Mouse (Mus musculus) heart, embryonic 13.5 days (tissue): ENCODE measurements around the gene Rapgef3. TPM values are rescaled to one million over a fixed set of nuclear protein-coding genes. Genes with fewer than 3 reads are reported as not detected.

Experiments
- ATAC-seq: fragments of 200-750 bp; cut with Nextera tagmentation; 2 replicates; pipeline ENCODE4 v1.8.0; 2017; ENCODE audit warnings: moderate TSS enrichment; ENCODE audit not compliant: insufficient number of reproducible peaks, low FRiP score, low TSS enrichment; ENCODE audit errors: extremely low read depth
- H3K27ac ChIP-seq: fragments of 300-500 bp; sonication (generic); replicated peaks from 2 replicates; pipeline ENCODE4 v1.5.1; 2015; ENCODE audit warnings: moderate library complexity, mild to moderate bottlenecking, inconsistent platforms
- H3K27me3 ChIP-seq: fragments of 300-500 bp; sonication (generic); replicated peaks from 2 replicates; pipeline ENCODE4 v1.6.1; 2015; ENCODE audit warnings: mild to moderate bottlenecking, inconsistent platforms
- H3K36me3 ChIP-seq: fragments of 300-500 bp; sonication (generic); 2 replicates; pipeline ENCODE4 v1.6.1; 2015; ENCODE audit warnings: mild to moderate bottlenecking, inconsistent platforms
- H3K4me1 ChIP-seq: fragments of 300-500 bp; sonication (generic); 2 replicates; pipeline ENCODE4 v1.6.1; 2015; ENCODE audit warnings: inconsistent platforms
- H3K4me2 ChIP-seq: fragments of 300-500 bp; sonication (generic); 2 replicates; pipeline ENCODE4 v1.6.1; 2015; ENCODE audit warnings: inconsistent platforms, mild to moderate bottlenecking, moderate library complexity
- H3K4me3 ChIP-seq: fragments of 300-500 bp; sonication (generic); 2 replicates; pipeline ENCODE4 v1.5.1; 2015; ENCODE audit warnings: moderate library complexity, mild to moderate bottlenecking, inconsistent platforms
- H3K9ac ChIP-seq: fragments of 300-500 bp; sonication (generic); 2 replicates; pipeline ENCODE4 v1.6.1; 2015; ENCODE audit warnings: inconsistent platforms, mild to moderate bottlenecking, moderate library complexity
- H3K9me3 ChIP-seq: fragments of 300-500 bp; sonication (generic); 2 replicates; pipeline ENCODE4 v1.6.1; 2016; ENCODE audit warnings: inconsistent platforms
- WGBS: fragments of 180-500 bp; shearing (Covaris S2); methylation state at CpG from one replicate; pipeline ENCODE4 v1.1.7; 2015; ENCODE audit warnings: mixed read lengths; 5-methylcytosine and 5-hydroxymethylcytosine counted together
- polyA plus RNA-seq: library from polyadenylated mRNA; unstranded; fragments of >200 nt; fragmentation: Nextera tagmentation; extraction: Ambion mirVana; gene quantifications from 2 replicates; pipeline ENCODE4 v1.2.1, GENCODE M21; 2015

Gene Rapgef3
- polyA plus RNA-seq, 1 experiment from 2014 or later: 22.1 TPM

GRCm38 (mm10) chr15:97744930-97745329 is 22.8 kb downstream of the Rapgef3 start:
- Histone ChIP-seq H3K9me3 (no peaks in the 10 kb centered on the region), H3K27ac (0 out of 2 replicates have a peak overlapping the region, but pooled peaks have one; percentile 29), H3K9ac (peak overlapping the region; percentile 4; the same call in 1 of the 2 replicates), H3K36me3 (peaks cover 45% of the 10 kb centered on the region), H3K4me2 (no peak overlapping the region), H3K4me1 (peaks cover 78% of the 10 kb centered on the region), H3K4me3 (no peak overlapping the region), H3K27me3 (no peaks in the 10 kb centered on the region)
- ATAC-seq: no peak
- WGBS: 61% methylated on average over 10 of the region's 10 CpGs

DNA sequence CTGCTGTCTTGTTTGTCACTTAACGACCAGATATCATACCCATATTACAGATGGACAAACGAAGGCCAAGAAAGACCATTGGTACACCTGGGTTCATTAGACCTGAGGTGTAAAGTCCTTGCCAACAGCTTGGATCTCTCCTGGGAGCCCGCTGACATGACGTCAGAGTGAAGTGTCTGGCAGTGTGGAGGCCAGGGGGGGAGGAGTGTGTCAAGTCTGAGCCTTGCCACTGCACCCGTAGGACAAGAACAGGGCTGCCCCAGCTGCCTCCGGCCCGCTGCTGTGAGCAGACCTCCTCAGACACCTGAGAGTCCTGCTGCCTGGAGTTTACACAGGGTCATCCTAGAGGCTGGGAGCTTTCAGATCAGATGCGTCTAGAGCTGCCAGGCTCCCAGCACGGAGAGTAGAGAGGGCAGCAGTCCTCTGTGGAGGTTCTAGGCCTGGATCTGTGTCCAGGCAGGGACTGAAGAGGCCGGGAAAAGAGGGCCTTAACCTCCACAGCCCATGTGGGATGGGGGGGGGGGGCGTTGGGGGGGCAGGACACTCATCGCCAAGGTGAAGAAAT is 23.7 kb downstream of the Rapgef3 start:
- no peaks in the 10 kb centered on the region for H3K9me3 ChIP-seq
- no peak overlapping the region for H3K4me3 ChIP-seq
- no peaks in the 10 kb centered on the region for H3K27me3 ChIP-seq
- H3K9ac ChIP-seq: 0 out of 2 replicates have a peak overlapping the region, but pooled peaks have one; percentile 50
- peaks cover 69% of the 10 kb centered on the region for H3K4me1 ChIP-seq
- H3K36me3 ChIP-seq: peaks cover 40% of the 10 kb centered on the region
- WGBS: 43% methylated on average over 12 of the region's 12 CpGs
- no peak overlapping the region for H3K4me2 ChIP-seq
- H3K27ac ChIP-seq: peak overlapping the region; percentile 48; the same call in 1 of the 2 replicates
- ATAC-seq: 0 out of 2 replicates have a peak, but pooled peaks have one; percentile 8

GRCm38 (mm10) chr15:97743210-97743609 is 24.6 kb downstream of the Rapgef3 start:
- Histone ChIP-seq H3K27me3 (no peaks in the 10 kb centered on the region), H3K9ac (no peak overlapping the region), H3K4me2 (no peak overlapping the region), H3K9me3 (no peaks in the 10 kb centered on the region), H3K36me3 (peaks cover 34% of the 10 kb centered on the region), H3K4me3 (no peak overlapping the region), H3K27ac (no peak overlapping the region), H3K4me1 (peaks cover 61% of the 10 kb centered on the region)
- ATAC-seq: no peak
- WGBS: 81% methylated on average over 5 of the region's 5 CpGs

DNA sequence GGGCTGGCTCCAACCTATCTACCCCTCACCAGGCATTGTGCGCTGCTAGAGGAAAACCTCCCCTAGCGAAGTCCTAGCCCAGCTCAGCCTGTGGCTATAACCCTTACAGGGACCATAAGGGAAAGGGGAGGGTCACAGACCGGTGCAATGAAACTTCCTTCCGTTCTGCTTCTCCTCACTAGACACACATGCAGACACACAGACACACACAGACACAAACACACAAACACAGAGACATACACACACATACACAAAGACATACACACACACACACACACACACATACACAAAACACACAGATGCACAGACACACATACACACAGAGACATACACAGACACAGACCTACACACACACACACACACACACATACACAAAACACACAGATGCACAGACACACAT is 25.2 kb downstream of the Rapgef3 start:
- no peak for ATAC-seq
- WGBS: 36% methylated on average over 4 of the region's 4 CpGs
- H3K27ac ChIP-seq: peak overlapping the region; percentile 77
- H3K36me3 ChIP-seq: peaks cover 31% of the 10 kb centered on the region
- no peak overlapping the region for H3K4me3 ChIP-seq
- H3K4me2 ChIP-seq: no peak overlapping the region
- H3K9me3 ChIP-seq: no peaks in the 10 kb centered on the region
- peaks cover 55% of the 10 kb centered on the region for H3K4me1 ChIP-seq
- H3K9ac ChIP-seq: 0 out of 2 replicates have a peak overlapping the region, but pooled peaks have one; percentile 37
- H3K27me3 ChIP-seq: no peaks in the 10 kb centered on the region

GRCm38 (mm10) chr15:97742074-97742473 is 25.7 kb downstream of the Rapgef3 start:
- Histone ChIP-seq H3K4me1 (peaks cover 50% of the 10 kb centered on the region), H3K36me3 (peaks cover 27% of the 10 kb centered on the region), H3K4me2 (no peak overlapping the region), H3K27me3 (no peaks in the 10 kb centered on the region), H3K4me3 (no peak overlapping the region), H3K27ac (peak overlapping the region; percentile 77), H3K9me3 (no peaks in the 10 kb centered on the region), H3K9ac (0 out of 2 replicates have a peak overlapping the region, but pooled peaks have one; percentile 37)
- ATAC-seq: no peak
- WGBS: 32% methylated on average over 7 of the region's 7 CpGs

DNA sequence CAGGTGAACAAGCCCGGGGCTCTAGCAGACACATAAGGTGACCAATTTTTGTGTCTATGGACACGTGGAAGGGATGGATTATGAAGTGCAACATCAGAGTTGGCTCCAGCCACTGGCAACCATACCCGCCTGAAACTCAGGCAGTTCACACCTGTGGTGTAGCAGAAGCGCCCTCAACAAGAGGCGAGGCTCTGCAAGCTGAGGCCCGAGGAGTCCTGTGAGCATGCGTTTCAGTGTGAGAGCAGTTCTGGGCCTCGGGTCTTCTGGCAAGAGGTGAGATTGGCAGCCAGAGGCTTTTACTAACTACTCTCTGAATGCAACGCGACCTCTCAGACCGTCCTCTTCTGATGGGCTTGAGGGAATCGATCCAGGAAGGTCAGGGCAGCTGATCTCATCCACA is 26.1 kb downstream of the Rapgef3 start:
- Histone ChIP-seq H3K4me3 (no peak overlapping the region), H3K9me3 (no peaks in the 10 kb centered on the region), H3K4me1 (peaks cover 46% of the 10 kb centered on the region), H3K27me3 (no peaks in the 10 kb centered on the region), H3K4me2 (no peak overlapping the region), H3K27ac (peak overlapping the region; percentile 77), H3K36me3 (peaks cover 23% of the 10 kb centered on the region), H3K9ac (0 out of 2 replicates have a peak overlapping the region, but pooled peaks have one; percentile 37)
- WGBS: 68% methylated on average over 12 of the region's 12 CpGs
- no peak for ATAC-seq

GRCm38 (mm10) chr15:97740283-97740732 is 27.5 kb downstream of the Rapgef3 start:
- Histone ChIP-seq H3K4me1 (peaks cover 34% of the 10 kb centered on the region), H3K27ac (no peak overlapping the region), H3K36me3 (peaks cover 11% of the 10 kb centered on the region; the same call in 1 of the 2 replicates), H3K9ac (no peak overlapping the region), H3K4me3 (no peak overlapping the region), H3K9me3 (no peaks in the 10 kb centered on the region), H3K27me3 (no peaks in the 10 kb centered on the region), H3K4me2 (no peak overlapping the region)
- ATAC-seq: no peak
- WGBS: 85% methylated on average over 9 of the region's 9 CpGs

- Histone ChIP-seq H3K9ac (no peak overlapping the region), H3K4me3 (no peak overlapping the region), H3K4me2 (no peak overlapping the region), H3K27me3 (no peaks in the 10 kb centered on the region), H3K9me3 (no peaks in the 10 kb centered on the region), H3K27ac (no peak overlapping the region), H3K36me3 (0 out of 2 replicates have a peak, but pooled peaks cover under 1% of the 10 kb centered on the region), H3K4me1 (peaks cover 22% of the 10 kb centered on the region)
- ATAC-seq: no peak
- 83% methylated on average over 7 of the region's 7 CpGs for WGBS
These were observed 28.8 kb downstream of the Rapgef3 start for GRCm38 (mm10) chr15:97738923-97739322.

DNA sequence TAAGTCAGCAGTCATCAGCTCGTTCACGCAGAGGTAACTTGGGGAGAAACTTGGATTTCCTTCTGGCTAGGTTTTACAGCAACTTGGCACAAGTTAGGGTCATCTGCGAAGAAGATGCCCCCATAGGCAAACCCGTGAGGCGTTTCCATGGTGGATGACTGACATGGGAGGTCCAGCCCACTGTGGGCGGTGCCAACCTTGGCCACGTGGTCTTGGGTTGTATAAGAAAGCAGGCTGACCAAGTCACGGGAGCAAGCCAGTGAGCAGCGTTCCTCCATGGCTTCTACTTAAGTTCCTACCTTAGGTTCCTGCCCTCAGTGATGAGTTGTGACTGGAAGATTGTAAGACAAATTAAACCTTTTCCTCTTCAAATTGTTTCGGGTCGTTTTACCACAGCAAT is 35.8 kb downstream of the Rapgef3 start:
- H3K9me3 ChIP-seq: no peaks in the 10 kb centered on the region
- H3K4me3 ChIP-seq: no peak overlapping the region
- peaks cover 10% of the 10 kb centered on the region for H3K4me1 ChIP-seq
- H3K27me3 ChIP-seq: 0 out of 2 replicates have a peak, but pooled peaks cover 3% of the 10 kb centered on the region
- no peak for ATAC-seq
- 89% methylated on average over 11 of the region's 11 CpGs for WGBS
- H3K36me3 ChIP-seq: no peaks in the 10 kb centered on the region
- no peak overlapping the region for H3K27ac ChIP-seq
- H3K9ac ChIP-seq: no peak overlapping the region
- H3K4me2 ChIP-seq: no peak overlapping the region

- H3K27me3 ChIP-seq: 0 out of 2 replicates have a peak, but pooled peaks cover 3% of the 10 kb centered on the region
- no peaks in the 10 kb centered on the region for H3K36me3 ChIP-seq
- H3K4me3 ChIP-seq: no peak within 1 kb of the TSS
- H3K27ac ChIP-seq: no peak within 1 kb of the TSS
- no peaks in the 10 kb centered on the region for H3K9me3 ChIP-seq
- 83% methylated on average over 8 of the region's 8 CpGs for WGBS
- H3K4me1 ChIP-seq: peaks cover 10% of the 10 kb centered on the region
- ATAC-seq: no peak
- H3K9ac ChIP-seq: no peak within 1 kb of the TSS
- no peak within 1 kb of the TSS for H3K4me2 ChIP-seq
These were observed 36.7 kb downstream of the Rapgef3 start, which contains the start of gene Endou for GRCm38 (mm10) chr15:97731111-97731510. Gene Endou (minus strand): TSS chr15:97731339.

GRCm38 (mm10) chr15:97730365-97730764 is 37.4 kb downstream of the Rapgef3 start:
- Histone ChIP-seq H3K9me3 (no peaks in the 10 kb centered on the region), H3K9ac (no peak overlapping the region), H3K27me3 (0 out of 2 replicates have a peak, but pooled peaks cover 3% of the 10 kb centered on the region), H3K4me3 (no peak overlapping the region), H3K4me2 (no peak overlapping the region), H3K27ac (no peak overlapping the region), H3K4me1 (peaks cover 10% of the 10 kb centered on the region), H3K36me3 (no peaks in the 10 kb centered on the region)
- WGBS: 36% methylated on average over 6 of the region's 6 CpGs
- no peak for ATAC-seq

DNA sequence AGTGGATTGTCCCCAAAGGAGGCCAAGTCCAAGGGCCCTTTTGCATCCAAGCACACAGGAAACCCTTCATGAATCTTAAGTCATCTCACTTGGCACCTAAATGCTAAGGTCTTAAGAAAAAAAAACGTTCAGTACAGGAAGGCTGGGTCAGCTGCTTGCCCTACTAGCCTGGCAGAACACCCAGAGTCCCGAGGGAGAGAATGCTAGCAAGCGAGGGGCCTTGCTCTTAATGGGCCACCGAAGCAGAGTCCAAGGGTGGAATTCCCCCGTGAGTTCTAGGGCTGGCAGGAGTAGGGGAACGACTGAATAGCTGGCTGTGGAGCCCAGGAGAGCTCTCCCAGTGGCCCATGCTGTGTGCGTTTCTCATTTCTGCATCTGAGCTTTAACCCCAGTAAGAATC is 39.0 kb downstream of the Rapgef3 start:
- Histone ChIP-seq H3K9ac (no peak overlapping the region), H3K4me2 (no peak overlapping the region), H3K36me3 (no peaks in the 10 kb centered on the region), H3K4me3 (no peak overlapping the region), H3K4me1 (peaks cover 10% of the 10 kb centered on the region), H3K27ac (no peak overlapping the region), H3K27me3 (0 out of 2 replicates have a peak, but pooled peaks cover 3% of the 10 kb centered on the region), H3K9me3 (no peaks in the 10 kb centered on the region)
- ATAC-seq: no peak
- WGBS: 57% methylated on average over 7 of the region's 7 CpGs
